7 mouse cellular contexts compared by ENCODE assay signal in the genomic region with DNA sequence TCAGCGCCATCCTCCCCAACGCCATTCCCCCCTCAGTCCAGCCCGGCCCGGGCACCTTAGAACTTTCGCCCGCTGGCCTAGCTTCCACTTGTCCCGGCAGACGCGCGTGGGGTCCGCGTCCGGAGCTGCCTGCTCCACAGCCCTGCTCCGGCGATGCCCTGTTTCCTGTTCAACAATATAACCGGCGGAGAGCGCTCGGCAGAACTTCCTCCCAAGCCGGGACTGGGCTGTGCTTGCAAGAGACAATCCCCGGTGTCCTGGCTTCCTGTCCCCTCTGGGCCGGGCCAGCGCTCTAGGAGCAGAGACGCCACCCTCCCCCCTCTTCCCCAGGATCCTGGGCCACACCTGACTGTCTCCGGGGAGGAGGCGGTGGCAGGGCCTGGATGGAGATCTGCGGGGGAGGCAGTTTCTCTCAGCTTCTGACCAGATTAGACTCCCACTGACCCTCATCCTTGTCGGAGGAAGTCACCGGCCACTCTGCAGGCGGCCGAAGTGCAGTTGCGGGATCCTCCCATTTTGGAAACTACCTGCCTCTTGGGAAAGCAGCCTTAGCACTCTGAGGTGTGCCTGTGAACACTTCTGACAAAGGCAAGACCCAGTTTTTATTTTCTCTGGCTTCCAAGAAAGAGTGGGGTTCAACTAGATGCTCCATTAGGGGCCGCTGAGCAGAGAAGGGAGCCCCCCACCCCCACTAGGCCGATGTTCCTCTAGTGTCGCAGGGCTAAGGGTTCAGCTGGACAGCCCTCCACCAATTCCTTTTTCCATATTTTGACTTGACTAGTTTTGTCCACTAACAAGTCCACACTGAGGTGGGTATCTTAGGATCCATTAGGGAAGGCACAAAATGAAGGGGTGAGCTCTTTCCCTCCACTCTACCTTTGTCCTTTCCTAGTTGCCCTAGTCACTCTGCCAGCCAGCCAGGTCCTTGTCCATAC. TPM values are rescaled to one million over a fixed set of nuclear protein-coding genes. Genes with fewer than 3 reads are reported as not detected.
DNase-seq lines count a peak whose midpoint lies in the region; ATAC-seq and TF ChIP-seq lines count a peak whose summit lies in the region.

A gene (minus strand): TSS at position 479 of the 935 bp plus-strand sequence.

- peak; percentile 10; the same call in 1 of the 2 replicates for ATAC-seq in forebrain, postnatal 0 days
- ATAC-seq in hematopoietic stem cell, adult 5-6 weeks (replicated peaks in 1 of 2; ENCODE audit: insufficient read depth in 1 of 2, low FRiP score in 2 of 2, low TSS enrichment in 1 of 2, low read depth in 1 of 2, poor library complexity in 2 of 2, severe bottlenecking in 2 of 2), result peak; percentile 23 to 31; a peak in 2 of 4 replicates

- peak within 1 kb of the TSS; percentile 57 for H3K4me2 ChIP-seq in forebrain, postnatal 0 days (ENCODE audit: low read depth)

- TF ChIP-seq POLR2A in MEL (IDR thresholded peaks at IDR 0.05; ENCODE audit: control insufficient read depth in 1 of 2, insufficient read depth in 1 of 2, low read depth in 1 of 2, low read length in 2 of 2, poor library complexity in 1 of 2), result peak in 1 of 2 experiments; percentile 52; a peak in 2 of 4 replicates
- TF ChIP-seq POLR2A in bone marrow, adult 2 months (IDR thresholded peaks at IDR 0.05; ENCODE audit: borderline replicate concordance, control insufficient read depth, low read depth, low read length), result no peak

- TF ChIP-seq EP300 in MEL (IDR thresholded peaks at IDR 0.05; ENCODE audit: low read depth in 1 of 2, low read length in 2 of 2), result 0 out of 4 replicates have a peak, but pooled peaks of 1 of the 2 experiments have one; percentile 7

- H3K4me3 ChIP-seq in MEL (ENCODE audit: control insufficient read depth in 1 of 2, insufficient read depth in 1 of 2, low read depth in 2 of 2, low read length in 2 of 2) (peak within 1 kb of the TSS; percentile 90 to 93), macrophage (ENCODE audit: inconsistent target) (peak within 1 kb of the TSS; percentile 56)
- peak within 1 kb of the TSS; percentile 52 for H3K4me3 ChIP-seq in bone marrow, adult 2 months (replicated peaks; ENCODE audit: control insufficient read depth, low read depth, low read length)
- H3K4me3 ChIP-seq in forebrain, postnatal 0 days (ENCODE audit: low read depth, low read length), result peak within 1 kb of the TSS; percentile 28
- H3K4me3 ChIP-seq in left cerebral cortex, adult 2 months, result peak within 1 kb of the TSS; percentile 51

- H3K27ac ChIP-seq in MEL (ENCODE audit: control insufficient read depth, low read depth, low read length) (peak within 1 kb of the TSS; percentile 32), macrophage (peak within 1 kb of the TSS; percentile 68)
- H3K27ac ChIP-seq in bone marrow, adult 2 months (ENCODE audit: control insufficient read depth, insufficient read depth, low read depth, low read length, poor library complexity), result peak within 1 kb of the TSS; percentile 76
- peak within 1 kb of the TSS; percentile 1; the same call in 1 of the 2 replicates for H3K27ac ChIP-seq in forebrain, postnatal 0 days (ENCODE audit: low read depth, low read length)
- H3K27ac ChIP-seq in left cerebral cortex, adult 2 months, result peak within 1 kb of the TSS; percentile 86

- H3K79me2 ChIP-seq in MEL (ENCODE audit: control insufficient read depth, insufficient read depth, low read length, poor library complexity), result peaks cover 5% of the 10 kb centered on the region; the same call in 1 of the 2 replicates
- peaks cover 5% of the 10 kb centered on the region; the same call in 1 of the 2 replicates for H3K79me2 ChIP-seq in macrophage (ENCODE audit: inconsistent target)

- WGBS in bone marrow, adult 2 months, result 2% methylated on average over 35 of the region's 35 CpGs
- 2% methylated on average over 35 of the region's 35 CpGs for WGBS in forebrain, postnatal 0 days
- WGBS in macrophage (ENCODE audit: missing documents), result 3% methylated on average over 35 of the region's 35 CpGs

- peak; percentile 83 for DNase-seq in MEL (ENCODE audit: low read depth, low spot score)
- DNase-seq in forebrain, postnatal 0 days, result no peak
- no peak for DNase-seq in left cerebral cortex, adult 2 months (ENCODE audit: extremely low spot score in 1 of 2, low spot score in 2 of 2)
- DNase-seq in right cerebral cortex, postnatal 14 days, result peak; percentile 64

- H3K4me1 ChIP-seq in MEL (ENCODE audit: control insufficient read depth in 1 of 2, insufficient read depth in 2 of 2, low read length in 2 of 2), result peaks cover 0 to 11% of the 10 kb centered on the region in 2 experiments; a peak in 2 of 4 replicates
- H3K4me1 ChIP-seq in bone marrow, adult 2 months (ENCODE audit: control insufficient read depth, insufficient read depth, low read length), result peaks cover 1% of the 10 kb centered on the region; the same call in 1 of the 2 replicates
- H3K4me1 ChIP-seq in forebrain, postnatal 0 days (ENCODE audit: insufficient read depth), result 0 out of 2 replicates have a peak, but pooled peaks cover 7% of the 10 kb centered on the region

- peak within 1 kb of the TSS; percentile 72 for H3K9ac ChIP-seq in MEL (ENCODE audit: control insufficient read depth, low read depth, low read length, poor library complexity, severe bottlenecking)
- H3K9ac ChIP-seq in forebrain, postnatal 0 days, result peak within 1 kb of the TSS; percentile 40

- H3K36me3 ChIP-seq in MEL (ENCODE audit: control insufficient read depth in 1 of 2, insufficient read depth in 2 of 2, low read length in 2 of 2) (no peaks in the 10 kb centered on the region), macrophage (ENCODE audit: inconsistent target) (peaks cover 30% of the 10 kb centered on the region)
- H3K36me3 ChIP-seq in forebrain, postnatal 0 days (ENCODE audit: insufficient read depth), result peaks cover 9% of the 10 kb centered on the region

- no peak for TF ChIP-seq RAD21 in MEL (IDR thresholded peaks at IDR 0.05; ENCODE audit: low read depth, low read length)

- intact Hi-C loops in left cerebral cortex, adult 2 months (cut with DNase I), result loop anchor here (5.0 kb wide), 1 partner anchor 49 kb away; a partner anchor contains a TSS

- TF ChIP-seq CTCF in MEL (IDR thresholded peaks at IDR 0.05 in 2 of 3, conservative IDR thresholded peaks at IDR 0.05 in 1 of 3; ENCODE audit: control insufficient read depth in 1 of 3, insufficient read depth in 1 of 3, low read depth in 2 of 3, low read length in 3 of 3, poor library complexity in 1 of 3, severe bottlenecking in 1 of 3), result no peak
- no peak for TF ChIP-seq CTCF in bone marrow, adult 2 months (IDR thresholded peaks at IDR 0.05; ENCODE audit: control insufficient read depth, insufficient read depth, low read length)
- no peak for TF ChIP-seq CTCF in forebrain, postnatal 0 days (IDR thresholded peaks at IDR 0.05; ENCODE audit: low read depth)
- TF ChIP-seq CTCF in left cerebral cortex, adult 2 months (IDR thresholded peaks at IDR 0.05), result no peak

- no peaks in the 10 kb centered on the region for H3K9me3 ChIP-seq in MEL (replicated peaks; ENCODE audit: insufficient read depth, low read length)
- H3K9me3 ChIP-seq in forebrain, postnatal 0 days (ENCODE audit: low read length), result no peaks in the 10 kb centered on the region

- no peaks in the 10 kb centered on the region for H3K27me3 ChIP-seq in MEL (ENCODE audit: control insufficient read depth in 1 of 2, insufficient read depth in 2 of 2, low read length in 2 of 2)
- peaks cover 46% of the 10 kb centered on the region for H3K27me3 ChIP-seq in forebrain, postnatal 0 days (ENCODE audit: insufficient read depth, low read length)

TF ChIP-seq in MEL, 35 proteins besides CTCF, POLR2A, EP300 and RAD21:
- TF ChIP-seq ZMIZ1 (IDR thresholded peaks at IDR 0.05; ENCODE audit: low read depth, low read length), result peak; percentile 25; the same call in 1 of the 2 replicates
- peak; percentile 45; the same call in 1 of the 2 replicates for TF ChIP-seq HCFC1 (IDR thresholded peaks at IDR 0.05; ENCODE audit: low read depth, low read length)
- TF ChIP-seq NRF1 (IDR thresholded peaks at IDR 0.05; ENCODE audit: insufficient read depth, low read depth, low read length, poor library complexity, severe bottlenecking), result 0 out of 2 replicates have a peak, but pooled peaks have one; percentile 19
- TF ChIP-seq ETS1 (IDR thresholded peaks at IDR 0.05; ENCODE audit: low read depth, low read length), result no peak
- peak; percentile 34; the same call in 1 of the 2 replicates for TF ChIP-seq NELFE (IDR thresholded peaks at IDR 0.05; ENCODE audit: low read depth, low read length)
- peak; percentile 28; the same call in 1 of the 2 replicates for TF ChIP-seq TCF12 (IDR thresholded peaks at IDR 0.05; ENCODE audit: low read depth, low read length)
TF ChIP-seq in MEL: peak in this region for 5.

RNA-seq across cellular contexts. Expression of the gene that starts here (rescaled TPM):
- total RNA-seq in MEL (2012; rRNA removed), result 6.3 TPM in 2 replicates
- polyA plus RNA-seq in MEL (2012; ENCODE audit: insufficient read depth in 1 of 2, insufficient read length in 2 of 2, low read depth in 1 of 2, low replicate concordance in 2 of 2, missing spikeins in 1 of 2) (10 to 100 TPM in 1 of 2 experiments, not detected in 1; 15.0 TPM), macrophage (2018) (3.7 to 16.2 TPM (median 6.5 TPM) in 3 replicates)
- 14.2 and 47.3 TPM in 2 replicates for polyA plus RNA-seq in bone marrow, adult 2 months (2011; ENCODE audit: insufficient read depth, insufficient read length, low replicate concordance, missing spikeins)
- total RNA-seq in forebrain, postnatal 0 days (2014; rRNA removed), result 4.2 and 5.6 TPM in 2 replicates
- polyA plus RNA-seq in forebrain, postnatal 0 days (2015; fragmentation: Nextera tagmentation; extraction: Ambion mirVana), result 3.2 and 4.8 TPM in 2 replicates
- total RNA-seq in hematopoietic stem cell, adult 5-6 weeks (2017), result 21.3 and 21.5 TPM in 2 replicates
- total RNA-seq in left cerebral cortex, adult 2 months (2021), result 10 to 100 TPM; 10.8 to 14.0 TPM
- 100 to 1,000 TPM in 1 of 26 experiments, 10 to 100 TPM in 22, 1 to 10 TPM in 3; 6.1 to 113 (median 35.5) TPM for total RNA-seq in macrophage (2018; cell fraction: chromatin; rRNA removed)
- total RNA-seq in macrophage (2018; cell fraction: cytosol; rRNA removed), result 10 to 100 TPM in 13 of 26 experiments, 1 to 10 TPM in 13; 2.3 to 28.4 (median 11.2) TPM
- total RNA-seq in macrophage (2018; cell fraction: nucleus; rRNA removed), result 10 to 100 TPM in 22 of 26 experiments, 1 to 10 TPM in 4; 5.9 to 75.3 (median 23.3) TPM

Comparison
In these comparisons a context has a peak if more than half of its experiments do, and no peak if none do; other contexts are left out.
1. DNase-seq: peak in MEL (single experiment) and right cerebral cortex, postnatal 14 days (single experiment); none in forebrain, postnatal 0 days (single experiment) and left cerebral cortex, adult 2 months (0 of 2).
2. H3K27ac ChIP-seq: peak in every context shown above with its lines; median percentile 86 in left cerebral cortex, adult 2 months; 76 in bone marrow, adult 2 months; 68 in macrophage; 32 in MEL; 1 in forebrain, postnatal 0 days.
3. H3K4me3 ChIP-seq: peak in every context shown above with its lines; median percentile 92 in MEL; 56 in macrophage; 52 in bone marrow, adult 2 months; 51 in left cerebral cortex, adult 2 months; 28 in forebrain, postnatal 0 days.